Mouse (Mus musculus): Measurements from ENCODE around the gene Rd3.

Gene Rd3

DNA sequence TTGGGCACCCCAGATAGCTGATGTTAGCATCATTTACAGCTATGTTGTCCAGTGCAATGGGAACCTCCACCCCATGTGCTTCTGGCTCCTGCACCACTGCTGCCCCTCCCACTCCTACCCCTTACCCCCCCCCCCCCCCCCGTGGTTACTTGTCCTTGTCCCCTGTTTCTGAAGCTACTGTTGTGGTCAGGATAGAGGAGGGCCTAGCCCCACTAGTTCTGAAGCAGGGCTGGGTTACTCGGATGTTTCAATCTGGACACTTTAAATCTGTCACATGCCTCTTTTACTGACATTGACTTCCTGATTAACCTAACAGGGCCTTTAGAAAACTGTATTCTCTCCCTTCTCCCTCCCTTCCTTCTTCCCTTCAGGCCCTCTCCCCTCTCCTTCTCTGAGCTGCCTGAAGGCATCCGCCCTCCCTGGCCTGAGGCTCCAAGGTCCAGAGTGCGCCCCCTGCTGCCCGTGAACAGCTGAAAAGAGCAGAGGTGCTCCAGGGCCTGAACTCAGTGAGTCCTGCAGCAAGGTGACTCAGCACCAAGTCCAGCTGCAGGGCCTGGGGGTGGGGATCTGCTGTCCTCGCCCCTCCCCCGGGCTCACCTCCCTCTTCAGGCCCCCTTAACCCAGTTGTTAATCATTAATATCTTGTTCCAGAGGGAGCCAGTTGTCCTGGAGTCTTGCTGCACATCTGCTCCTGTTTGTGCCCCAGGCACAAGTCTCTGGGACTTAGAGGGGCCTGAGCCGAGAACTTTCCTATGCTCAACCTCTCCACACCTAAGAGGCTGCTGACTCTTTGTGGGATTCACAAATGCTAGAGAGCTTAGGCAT is 13.0 kb upstream of the Rd3 start:
- DNase-seq (ENCODE audit: low spot score in 2 of 2), result peak; percentile 50 to 72

DNA sequence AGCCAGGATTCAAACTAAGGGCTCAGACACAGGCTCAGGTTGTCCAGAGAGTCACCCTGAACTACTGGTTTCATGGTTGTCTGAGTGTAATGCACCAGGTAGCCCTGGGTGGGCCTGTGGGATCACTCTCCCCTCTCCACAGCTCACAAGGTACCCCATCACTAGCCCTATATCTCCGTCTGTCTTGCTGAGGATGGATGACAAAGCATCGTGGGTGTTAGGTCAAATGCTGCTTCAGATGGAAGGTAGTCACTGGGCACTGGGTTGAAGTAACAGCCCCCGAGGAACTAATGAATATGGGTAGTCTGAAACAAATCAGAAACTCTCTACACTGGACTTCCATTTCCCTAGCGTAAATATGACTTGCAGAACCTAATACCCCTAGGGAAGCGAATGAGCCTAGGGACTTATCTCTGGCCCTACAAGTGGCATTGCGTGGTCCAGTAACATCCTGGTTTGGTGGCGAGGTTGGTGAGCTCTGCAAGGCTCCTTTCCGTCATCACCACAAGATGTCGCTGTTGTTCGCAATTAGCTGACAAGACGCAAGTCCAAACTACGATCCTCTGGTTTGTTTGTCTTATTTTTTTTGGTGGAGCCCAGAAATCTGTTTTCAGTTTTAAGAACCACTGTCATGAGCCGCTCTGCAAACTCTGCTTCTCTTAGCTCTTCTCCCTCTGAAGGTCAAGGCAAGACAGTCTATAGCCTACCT is 12.2 kb upstream of the Rd3 start:
- peak; percentile 34 to 55 for DNase-seq (ENCODE audit: low spot score in 2 of 2)

DNA sequence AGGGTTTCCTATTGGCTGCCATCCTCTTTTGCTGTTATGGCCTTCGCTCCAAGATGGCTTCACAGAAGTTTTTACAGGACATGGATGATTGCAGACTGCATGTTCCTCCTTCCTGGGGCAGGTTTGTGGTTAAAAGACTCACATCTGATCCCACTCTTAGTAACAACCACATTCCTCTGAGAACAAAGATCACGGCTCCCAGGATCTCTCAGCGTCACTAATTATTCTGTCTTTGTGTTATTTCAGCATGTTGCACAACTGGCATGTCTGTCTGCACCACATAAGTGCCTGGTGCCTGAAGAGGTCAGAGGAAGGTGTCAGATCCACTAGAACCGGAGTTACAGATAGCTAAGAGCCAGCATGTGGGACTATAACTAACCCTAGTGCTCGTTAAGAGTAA is 7.2 kb upstream of the Rd3 start:
- no peak for DNase-seq (ENCODE audit: low spot score in 2 of 2)

- no peak for DNase-seq (ENCODE audit: low spot score in 2 of 2)
These were observed 2.4 kb upstream of the Rd3 start for GRCm38 (mm10) chr1:191974509-191975405.

- DNase-seq (ENCODE audit: low spot score in 2 of 2), result no peak
These were observed 4.4 kb downstream of the Rd3 start for GRCm38 (mm10) chr1:191981426-191982102.

GRCm38 (mm10) chr1:191986674-191987480 is 9.7 kb downstream of the Rd3 start:
- no peak for DNase-seq (ENCODE audit: low spot score in 2 of 2)

GRCm38 (mm10) chr1:191987481-191987769 is 10.3 kb downstream of the Rd3 start:
- no peak for DNase-seq (ENCODE audit: low spot score in 2 of 2)

- no peak for DNase-seq (ENCODE audit: low spot score in 2 of 2)
These were observed 11.5 kb downstream of the Rd3 start for GRCm38 (mm10) chr1:191988646-191989045.

GRCm38 (mm10) chr1:191989060-191989459 is 11.9 kb downstream of the Rd3 start:
- DNase-seq (ENCODE audit: low spot score in 2 of 2), result no peak

DNA sequence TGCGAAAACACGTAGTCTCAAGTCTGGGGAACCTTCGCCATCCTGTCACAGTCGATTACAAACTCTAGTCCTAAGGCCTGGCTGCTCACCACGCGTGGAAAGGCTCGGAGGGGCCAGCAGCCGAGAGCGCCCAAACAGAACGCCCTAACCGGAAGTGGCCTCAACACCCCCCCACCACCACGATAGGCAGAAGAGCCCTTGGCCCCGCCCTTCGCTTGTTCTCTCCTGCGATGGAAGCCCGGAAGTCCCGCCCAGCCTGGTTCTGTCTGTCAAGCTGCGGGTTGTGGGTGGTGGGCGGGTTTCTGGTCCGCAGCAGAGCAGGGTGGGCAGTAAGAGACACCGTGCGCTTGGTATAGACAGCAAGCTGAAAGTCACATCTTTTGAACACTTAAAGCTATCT is 12.8 kb downstream of the Rd3 start:
- peak; percentile 95 to 96 for DNase-seq (ENCODE audit: low spot score in 2 of 2)

GRCm38 (mm10) chr1:191992040-191992780 is 15.0 kb downstream of the Rd3 start:
- no peak for DNase-seq (ENCODE audit: low spot score in 2 of 2)

GRCm38 (mm10) chr1:191994476-191994875 is 17.3 kb downstream of the Rd3 start:
- no peak for DNase-seq (ENCODE audit: low spot score in 2 of 2)

GRCm38 (mm10) chr1:191995488-191995887 is 18.3 kb downstream of the Rd3 start:
- peak in 1 of 2 experiments; percentile 27 for DNase-seq (ENCODE audit: low spot score in 2 of 2)

GRCm38 (mm10) chr1:191995916-191996315 is 18.7 kb downstream of the Rd3 start:
- no peak for DNase-seq (ENCODE audit: low spot score in 2 of 2)

GRCm38 (mm10) chr1:191996621-191997185 is 19.5 kb downstream of the Rd3 start:
- no peak for DNase-seq (ENCODE audit: low spot score in 2 of 2)

DNA sequence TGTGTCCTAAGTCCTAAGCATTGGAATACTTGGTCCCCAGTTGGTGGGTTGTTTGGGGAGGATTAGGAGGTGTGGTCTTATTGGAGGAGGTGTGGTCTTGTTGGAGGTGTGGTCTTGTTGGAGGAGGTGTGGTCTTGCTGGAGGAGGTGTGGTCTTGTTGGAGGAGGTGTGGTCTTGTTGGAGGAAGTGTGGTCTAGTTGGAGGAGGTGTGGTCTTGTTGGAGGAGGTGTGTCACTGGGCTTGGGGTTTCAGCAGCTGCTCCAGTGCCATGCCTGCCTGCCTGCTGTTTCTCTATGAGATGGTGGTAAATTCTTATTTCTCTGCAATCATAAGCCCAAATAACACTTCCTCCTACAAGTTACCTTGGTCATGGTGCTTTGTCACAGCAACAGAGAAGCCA is 21.9 kb downstream of the Rd3 start:
- DNase-seq (ENCODE audit: low spot score in 2 of 2), result no peak
